In the genomic region with DNA sequence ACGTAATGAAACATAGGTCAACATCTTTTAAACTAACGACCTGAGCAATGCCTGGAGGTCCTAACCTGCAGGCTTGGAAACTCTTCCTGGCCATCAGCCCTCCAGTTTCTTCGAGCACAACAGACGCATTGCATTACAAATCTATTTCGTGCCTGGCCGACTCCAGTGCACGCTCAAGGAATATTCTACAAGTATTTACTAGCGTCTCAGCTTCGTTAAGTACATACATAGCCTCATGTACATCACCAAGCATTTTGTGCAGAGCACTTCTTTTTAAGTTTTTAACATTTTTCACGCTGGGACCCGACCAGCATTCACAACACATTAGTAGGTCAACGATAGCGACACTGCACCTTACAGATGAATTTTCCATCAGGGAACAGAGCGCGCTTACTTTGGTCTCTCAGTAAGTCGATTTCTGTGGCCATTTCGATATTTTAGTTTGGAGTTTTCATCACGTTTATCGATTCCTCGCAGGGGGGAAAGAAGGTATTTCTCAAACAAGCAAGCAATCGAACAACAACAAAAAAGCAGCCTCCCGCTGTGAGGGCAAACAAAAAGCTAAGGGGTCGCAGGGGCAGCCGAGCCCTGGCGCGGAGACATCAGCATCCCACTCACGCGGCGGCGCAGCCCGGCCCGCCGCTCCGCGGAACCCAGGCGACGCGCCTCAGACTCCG, we compare ENCODE assay signal across 8 mouse cellular contexts. TPM values are rescaled to one million over a fixed set of nuclear protein-coding genes. Genes with fewer than 3 reads are reported as not detected.
DNase-seq lines count a peak whose midpoint lies in the region; ATAC-seq and TF ChIP-seq lines count a peak whose summit lies in the region.

No protein-coding gene starts in this region.

- POLR2A ChIA-PET in Patski (lab: Charles Lee) = interaction anchor here (1.3 kb wide), 1 partner anchor 10 kb away, joined by 3 read pairs; no protein-coding TSS in a partner anchor

- peak; percentile 4 for DNase-seq in retina, adult 2 months (ENCODE audit: low read depth, low spot score)
- DNase-seq in retina, postnatal 1 day = no peak
- DNase-seq in Patski (ENCODE audit: low read depth, low spot score) = no peak
- DNase-seq in left cerebral cortex, postnatal 25 days (ENCODE audit: low spot score in 2 of 2) = peak; percentile 28 to 29
- peak; percentile 46 for DNase-seq in midbrain, postnatal 0 days (ENCODE audit: low spot score)
- DNase-seq in urinary bladder, postnatal 4 days (ENCODE audit: low spot score in 2 of 2) = no peak

- no peaks in the 10 kb centered on the region for H3K36me3 ChIP-seq in embryonic facial prominence, embryonic 15.5 days
- H3K36me3 ChIP-seq in hindbrain, embryonic 16.5 days (ENCODE audit: control insufficient read depth, insufficient read depth, low read length) = no peaks in the 10 kb centered on the region
- H3K36me3 ChIP-seq in midbrain, postnatal 0 days (ENCODE audit: insufficient read depth, low read length) = no peaks in the 10 kb centered on the region

- peak overlapping the region; percentile 76 for H3K4me3 ChIP-seq in embryonic facial prominence, embryonic 15.5 days (replicated peaks)
- peak overlapping the region; percentile 90 for H3K4me3 ChIP-seq in hindbrain, embryonic 16.5 days (ENCODE audit: low read length)
- peak overlapping the region; percentile 89 for H3K4me3 ChIP-seq in midbrain, postnatal 0 days (ENCODE audit: low read depth, low read length)

- H3K4me2 ChIP-seq in embryonic facial prominence, embryonic 15.5 days (replicated peaks) = peak overlapping the region; percentile 63
- peak overlapping the region; percentile 90 for H3K4me2 ChIP-seq in hindbrain, embryonic 16.5 days (ENCODE audit: low read length)
- peak overlapping the region; percentile 75 for H3K4me2 ChIP-seq in midbrain, postnatal 0 days (ENCODE audit: low read depth, low read length, poor library complexity, severe bottlenecking)

- H3K27ac ChIP-seq in embryonic facial prominence, embryonic 15.5 days (replicated peaks) = peak overlapping the region; percentile 82
- H3K27ac ChIP-seq in hindbrain, embryonic 16.5 days (ENCODE audit: low read depth, low read length) = peak overlapping the region; percentile 95
- H3K27ac ChIP-seq in midbrain, postnatal 0 days (ENCODE audit: low read depth, low read length) = peak overlapping the region; percentile 91

- H3K4me1 ChIP-seq in embryonic facial prominence, embryonic 15.5 days = peaks cover 9% of the 10 kb centered on the region
- peaks cover 15% of the 10 kb centered on the region for H3K4me1 ChIP-seq in hindbrain, embryonic 16.5 days (ENCODE audit: control insufficient read depth, insufficient read depth, low read depth, low read length)
- H3K4me1 ChIP-seq in midbrain, postnatal 0 days (ENCODE audit: insufficient read depth, low read length) = 0 out of 2 replicates have a peak, but pooled peaks cover 3% of the 10 kb centered on the region

- H3K9ac ChIP-seq in embryonic facial prominence, embryonic 15.5 days = peak overlapping the region; percentile 71
- H3K9ac ChIP-seq in hindbrain, embryonic 16.5 days (ENCODE audit: low read depth, low read length) = peak overlapping the region; percentile 96
- H3K9ac ChIP-seq in midbrain, postnatal 0 days (replicated peaks; ENCODE audit: low read length, poor library complexity, severe bottlenecking) = peak overlapping the region; percentile 83

- TF ChIP-seq CTCF in Patski (IDR thresholded peaks at IDR 0.05) = no peak
- TF ChIP-seq CTCF in midbrain, postnatal 0 days (IDR thresholded peaks at IDR 0.05) = no peak

- CTCF ChIA-PET in Patski (lab: Charles Lee) = no interaction called here

- H3K27me3 ChIP-seq in Patski = no peaks in the 10 kb centered on the region
- no peaks in the 10 kb centered on the region for H3K27me3 ChIP-seq in embryonic facial prominence, embryonic 15.5 days
- H3K27me3 ChIP-seq in hindbrain, embryonic 16.5 days (replicated peaks; ENCODE audit: control insufficient read depth, insufficient read depth, low read length) = no peaks in the 10 kb centered on the region
- no peaks in the 10 kb centered on the region for H3K27me3 ChIP-seq in midbrain, postnatal 0 days (ENCODE audit: insufficient read depth, low read length)

- intact Hi-C loops in left cerebral cortex, postnatal 25 days (cut with DNase I) = loop anchor here (2.0 to 5.0 kb wide), 2 partner anchors 177 to 659 kb away; partner anchors contain the start of gene Pgrmc2

- in situ Hi-C loops in Patski (cut with MboI; ENCODE audit: low pct_unique_long_range_greater_than_20kb) = no loop called here

- no peaks in the 10 kb centered on the region for H3K9me3 ChIP-seq in embryonic facial prominence, embryonic 15.5 days (replicated peaks)
- no peaks in the 10 kb centered on the region for H3K9me3 ChIP-seq in hindbrain, embryonic 16.5 days (ENCODE audit: control insufficient read depth, low read length)
- H3K9me3 ChIP-seq in midbrain, postnatal 0 days (ENCODE audit: low read length) = no peaks in the 10 kb centered on the region

- WGBS in embryonic facial prominence, embryonic 15.5 days = under 1% methylated on average over 39 of the region's 39 CpGs
- WGBS in hindbrain, embryonic 16.5 days = under 1% methylated on average over 39 of the region's 39 CpGs
- WGBS in midbrain, postnatal 0 days = under 1% methylated on average over 39 of the region's 39 CpGs

- peak; percentile 18 for ATAC-seq in Patski
- ATAC-seq in embryonic facial prominence, embryonic 15.5 days (ENCODE audit: insufficient number of reproducible peaks, low FRiP score, low TSS enrichment, low read depth) = no peak; the same call in 1 of the 2 replicates
- no peak for ATAC-seq in hindbrain, embryonic 16.5 days
- ATAC-seq in midbrain, postnatal 0 days (ENCODE audit: low FRiP score) = no peak

RNA-seq across cellular contexts. Expression of gene Sclt1, which starts 0.6 kb away (rescaled TPM):
- polyA plus RNA-seq in Patski (2021) = 20.5 TPM
- 20.5 and 23.0 TPM in 2 replicates for polyA plus RNA-seq in embryonic facial prominence, embryonic 15.5 days (2015; fragmentation: Nextera tagmentation; extraction: Ambion mirVana)
- 16.3 and 16.9 TPM in 2 replicates for polyA plus RNA-seq in hindbrain, embryonic 16.5 days (2015; fragmentation: Nextera tagmentation; extraction: Ambion mirVana)
- total RNA-seq in left cerebral cortex, postnatal 25 days (2021) = 10 to 100 TPM; 18.2 to 22.1 TPM
- total RNA-seq in midbrain, postnatal 0 days (2014; rRNA removed) = 18.0 and 31.4 TPM in 2 replicates
- 12.1 and 16.8 TPM in 2 replicates for polyA plus RNA-seq in midbrain, postnatal 0 days (2015; fragmentation: Nextera tagmentation; extraction: Ambion mirVana)

RNA-seq across cellular contexts. Expression of gene D3Ertd751e, which starts 0.7 kb away (rescaled TPM):
- polyA plus RNA-seq in Patski (2021) = 10.6 TPM
- 12.4 and 13.1 TPM in 2 replicates for polyA plus RNA-seq in embryonic facial prominence, embryonic 15.5 days (2015; fragmentation: Nextera tagmentation; extraction: Ambion mirVana)
- polyA plus RNA-seq in hindbrain, embryonic 16.5 days (2015; fragmentation: Nextera tagmentation; extraction: Ambion mirVana) = 8.8 and 10.2 TPM in 2 replicates
- 1 to 10 TPM; 8.3 to 9.1 TPM for total RNA-seq in left cerebral cortex, postnatal 25 days (2021)
- 3.2 and 4.0 TPM in 2 replicates for total RNA-seq in midbrain, postnatal 0 days (2014; rRNA removed)
- 8.9 and 9.0 TPM in 2 replicates for polyA plus RNA-seq in midbrain, postnatal 0 days (2015; fragmentation: Nextera tagmentation; extraction: Ambion mirVana)

Comparison
In these comparisons a context has a peak if more than half of its experiments do, and no peak if none do; other contexts are left out.
1. DNase-seq: peak in retina, adult 2 months (single experiment), left cerebral cortex, postnatal 25 days (2 of 2) and midbrain, postnatal 0 days (single experiment); none in retina, postnatal 1 day (single experiment), Patski (single experiment) and urinary bladder, postnatal 4 days (0 of 2).
2. Peak in every context shown above with its lines, with median percentiles within 50 percentile points of each other: H3K27ac ChIP-seq, H3K4me2 ChIP-seq, H3K4me3 ChIP-seq and H3K9ac ChIP-seq.